In the genomic region with DNA sequence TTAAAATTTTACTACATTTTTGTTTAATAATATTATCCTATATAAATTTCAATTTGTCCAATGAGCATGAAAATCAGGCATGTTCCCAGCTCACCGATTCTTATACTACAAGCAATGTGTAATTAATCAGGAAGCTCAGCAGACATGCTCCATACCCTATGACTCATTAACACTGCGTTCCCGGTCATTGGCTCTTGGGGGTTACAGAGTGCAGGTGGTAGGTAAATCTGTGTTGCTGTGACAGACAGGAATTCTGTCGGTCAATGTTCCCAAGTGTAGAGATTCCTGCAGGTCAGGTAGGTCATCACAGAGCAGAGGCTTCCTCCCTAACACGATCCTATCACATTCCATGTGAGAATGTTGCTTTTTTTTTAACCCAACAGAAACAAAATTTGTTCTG, we compare ENCODE assay signal across 15 mouse cellular contexts.
"Had no signal": no experiment of that assay in that cellular context is flagged by ENCODE, and none has a peak within 500 bp of the region (broad histone marks: within the 10 kb centered on the region; RNA-seq: fewer than 3 reads in every experiment).

No protein-coding gene starts in this region.

- H3K27ac ChIP-seq: neural tube, embryonic 15.5 days; stomach, embryonic 15.5 days; stomach, postnatal 0 days had no signal

- H3K36me3 ChIP-seq: neural tube, embryonic 15.5 days; stomach, embryonic 15.5 days had no signal

- H3K4me3 ChIP-seq: neural tube, embryonic 15.5 days; stomach, embryonic 15.5 days had no signal

- H3K9me3 ChIP-seq: neural tube, embryonic 15.5 days; stomach, embryonic 15.5 days had no signal

- H3K4me2 ChIP-seq: neural tube, embryonic 15.5 days; stomach, embryonic 15.5 days had no signal

- H3K4me1 ChIP-seq: neural tube, embryonic 15.5 days; stomach, embryonic 15.5 days had no signal

- DNase-seq: retina, postnatal 1 day; right cerebral cortex, adult 18-20 months; right cerebral cortex, postnatal 14 days; right cerebral cortex, postnatal 25 days; right cerebral cortex, postnatal 4 days; spleen, adult 18-20 months; thymus, adult 18-20 months; thymus, adult 2 months; thymus, postnatal 14 days; thymus, postnatal 25 days; thymus, postnatal 36 days; thymus, postnatal 4 days had no signal

- H3K9ac ChIP-seq: neural tube, embryonic 15.5 days; stomach, embryonic 15.5 days had no signal

- H3K27me3 ChIP-seq: neural tube, embryonic 15.5 days; stomach, embryonic 15.5 days had no signal
